In the genomic region with DNA sequence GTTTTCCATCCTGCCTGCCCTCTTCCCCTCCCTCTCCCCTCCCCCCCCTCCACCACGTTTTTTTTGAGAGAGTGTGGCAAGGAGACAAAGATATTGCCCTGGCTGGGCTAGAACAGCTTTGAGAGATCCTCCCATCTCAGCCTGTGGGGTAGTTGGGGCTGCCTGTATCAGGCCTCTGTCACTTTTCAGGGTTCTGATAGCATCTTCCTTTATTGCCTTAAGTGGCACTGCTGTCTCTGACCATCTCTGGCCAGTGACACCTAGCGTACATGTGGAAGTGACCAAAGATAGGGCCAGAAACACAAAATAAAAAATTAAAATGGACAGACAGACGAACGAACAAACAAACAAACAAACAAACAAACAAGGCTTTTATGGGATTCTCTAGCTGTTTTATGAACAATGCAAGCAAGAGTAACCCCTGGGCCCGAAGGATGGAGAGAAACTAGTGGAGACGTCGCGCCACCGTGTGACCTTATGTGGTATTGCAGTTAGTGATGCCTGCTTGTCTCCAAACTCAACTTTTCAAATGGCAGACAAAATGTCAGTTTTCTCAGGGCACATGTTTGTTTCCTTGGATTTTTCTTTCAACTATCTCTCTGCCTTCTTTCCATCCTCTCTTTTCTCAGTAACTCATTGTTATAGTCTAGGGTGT, we compare ENCODE assay signal across 8 mouse cellular contexts. TPM values are rescaled to one million over a fixed set of nuclear protein-coding genes. Genes with fewer than 3 reads are reported as not detected.
DNase-seq lines count a peak whose midpoint lies in the region; ATAC-seq lines count a peak whose summit lies in the region.

No protein-coding gene starts in this region.

- no peak overlapping the region for H3K4me3 ChIP-seq in limb, embryonic 12.5 days (replicated peaks)

- no peak for ATAC-seq in limb, embryonic 12.5 days (ENCODE audit: insufficient number of reproducible peaks, insufficient read depth, low FRiP score, low TSS enrichment, low read depth)

- no peaks in the 10 kb centered on the region for H3K36me3 ChIP-seq in limb, embryonic 12.5 days

- H3K27me3 ChIP-seq in limb, embryonic 12.5 days, result no peaks in the 10 kb centered on the region

- no peak overlapping the region for H3K27ac ChIP-seq in limb, embryonic 12.5 days

- H3K9me3 ChIP-seq in limb, embryonic 12.5 days, result no peaks in the 10 kb centered on the region

- H3K4me1 ChIP-seq in limb, embryonic 12.5 days (replicated peaks), result no peaks in the 10 kb centered on the region

- DNase-seq in 416B (ENCODE audit: low read depth), result peak; percentile 64
- DNase-seq in adrenal gland, adult 18-20 months (ENCODE audit: low spot score in 2 of 2), result peak; percentile 78
- DNase-seq in embryo, embryonic 10 days (ENCODE audit: low spot score), result peak; percentile 94
- DNase-seq in gastrocnemius, postnatal 36 days, result peak; percentile 58 to 69
- DNase-seq in kidney, adult 8-10 months, result peak; percentile 53 to 81
- DNase-seq in neural tube, embryonic 10.5 days (ENCODE audit: extremely low spot score, low spot score), result peak; percentile 85
- DNase-seq in testis, postnatal 10 days (ENCODE audit: low spot score), result peak; percentile 92

- peak overlapping the region; percentile 31; the same call in 1 of the 2 replicates for H3K4me2 ChIP-seq in limb, embryonic 12.5 days

- WGBS in limb, embryonic 12.5 days, result 7% methylated on average over 9 of the region's 9 CpGs

- no peak overlapping the region for H3K9ac ChIP-seq in limb, embryonic 12.5 days (replicated peaks)

- intact Hi-C loops in gastrocnemius, postnatal 36 days (cut with DNase I), result loop anchor here (5.0 kb wide), 1 partner anchor 43 kb away; no protein-coding TSS in a partner anchor

RNA-seq across cellular contexts. Expression of gene Acer2, which starts 50.7 kb away (rescaled TPM):
- total RNA-seq in adrenal gland, adult 18-20 months (2021), result 10 to 100 TPM; 20.5 to 36.3 TPM
- total RNA-seq in gastrocnemius, postnatal 36 days (2021), result 1 to 10 TPM; 2.0 to 2.4 TPM
- 19.7 and 19.8 TPM in 2 replicates for polyA plus RNA-seq in limb, embryonic 12.5 days (2016; fragmentation: Nextera tagmentation; extraction: Ambion mirVana)

Comparison
In these comparisons a context has a peak if more than half of its experiments do, and no peak if none do; other contexts are left out.
1. RNA of gene Acer2, which starts 50.7 kb away (total RNA-seq): 20.5 to 36.3 TPM in adrenal gland, adult 18-20 months; 2.0 to 2.4 TPM in gastrocnemius, postnatal 36 days; every median in the first group is over 4 times any median in the second.
2. Peak in every context shown above with its lines, with median percentiles within 50 percentile points of each other: DNase-seq.